Mouse (Mus musculus) forebrain, embryonic 12.5 days (tissue): Measurements from ENCODE around the gene Cyp2a4. TPM values are rescaled to one million over a fixed set of nuclear protein-coding genes. Genes with fewer than 3 reads are reported as not detected.
"Not testable (repeated sequence)": the region's sequence is repeated elsewhere in the genome, so short reads cannot be mapped to it uniquely, and the experiment has no call there.

Source experiments
- ATAC-seq: fragments of 200-750 bp; cut with Nextera tagmentation; 2 replicates; pipeline ENCODE4 v1.8.0; 2017; ENCODE audit warnings: moderate TSS enrichment; ENCODE audit not compliant: low FRiP score
- H3K27ac ChIP-seq: fragments of 300-500 bp; sonication (generic); 2 replicates; pipeline ENCODE4 v1.5.1; 2016; ENCODE audit warnings: mild to moderate bottlenecking
- H3K27me3 ChIP-seq: fragments of 300-500 bp; sonication (generic); 2 replicates; pipeline ENCODE4 v1.6.1; 2016; ENCODE audit warnings: mild to moderate bottlenecking
- H3K36me3 ChIP-seq: fragments of 300-500 bp; sonication (generic); replicated peaks from 2 replicates; pipeline ENCODE4 v1.6.1; 2016; ENCODE audit warnings: mild to moderate bottlenecking
- H3K4me1 ChIP-seq: fragments of 300-500 bp; sonication (generic); 2 replicates; pipeline ENCODE4 v1.6.1; 2016
- H3K4me2 ChIP-seq: fragments of 300-500 bp; sonication (generic); 2 replicates; pipeline ENCODE4 v1.6.1; 2016; ENCODE audit warnings: mild to moderate bottlenecking, moderate library complexity
- H3K4me3 ChIP-seq: fragments of 300-500 bp; sonication (generic); replicated peaks from 2 replicates; pipeline ENCODE4 v1.5.1; 2016; ENCODE audit warnings: mild to moderate bottlenecking
- H3K9ac ChIP-seq: fragments of 300-500 bp; sonication (generic); 2 replicates; pipeline ENCODE4 v1.6.1; 2016; ENCODE audit warnings: mild to moderate bottlenecking
- H3K9me3 ChIP-seq: fragments of 300-500 bp; sonication (generic); 2 replicates; pipeline ENCODE4 v1.6.1; 2016
- WGBS: fragments of 180-500 bp; shearing (Covaris S2); methylation state at CpG from one replicate; pipeline ENCODE4 v1.1.7; 2016; 5-methylcytosine and 5-hydroxymethylcytosine counted together
- polyA plus RNA-seq: library from polyadenylated mRNA; unstranded; fragments of >200 nt; fragmentation: Nextera tagmentation; extraction: Ambion mirVana; gene quantifications from 2 replicates; pipeline ENCODE4 v1.2.1, GENCODE M21; 2016

Gene Cyp2a4
- not detected in 2 replicates for polyA plus RNA-seq

DNA sequence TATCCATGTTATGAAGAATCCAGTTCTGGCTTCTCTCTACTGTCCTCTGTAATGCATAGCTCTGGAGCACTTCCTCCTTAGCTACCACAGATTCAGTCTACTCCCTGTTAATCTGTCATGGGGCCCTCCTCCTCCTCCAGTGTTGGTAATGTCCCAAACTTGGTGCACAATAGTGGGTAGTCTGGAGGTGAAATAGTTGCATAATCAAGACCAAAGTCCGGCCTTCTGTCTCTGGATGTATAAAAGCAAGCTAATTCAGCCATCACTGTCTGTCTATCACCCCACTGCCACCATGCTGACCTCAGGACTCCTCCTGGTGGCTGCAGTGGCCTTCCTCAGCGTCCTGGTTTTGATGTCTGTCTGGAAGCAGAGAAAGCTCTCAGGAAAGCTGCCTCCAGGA lies at the start of gene Cyp2a4:
TSS of gene Cyp2a4 (plus strand) at position 244 of the 400 bp plus-strand sequence.
- peaks cover 14% of the 10 kb centered on the region for H3K9me3 ChIP-seq
- ATAC-seq, H3K27ac ChIP-seq, H3K4me1 ChIP-seq, H3K4me2 ChIP-seq, H3K36me3 ChIP-seq, H3K4me3 ChIP-seq, H3K9ac ChIP-seq, H3K27me3 ChIP-seq: not testable (repeated sequence)
- 62% methylated on average over 2 of the region's 2 CpGs for WGBS

DNA sequence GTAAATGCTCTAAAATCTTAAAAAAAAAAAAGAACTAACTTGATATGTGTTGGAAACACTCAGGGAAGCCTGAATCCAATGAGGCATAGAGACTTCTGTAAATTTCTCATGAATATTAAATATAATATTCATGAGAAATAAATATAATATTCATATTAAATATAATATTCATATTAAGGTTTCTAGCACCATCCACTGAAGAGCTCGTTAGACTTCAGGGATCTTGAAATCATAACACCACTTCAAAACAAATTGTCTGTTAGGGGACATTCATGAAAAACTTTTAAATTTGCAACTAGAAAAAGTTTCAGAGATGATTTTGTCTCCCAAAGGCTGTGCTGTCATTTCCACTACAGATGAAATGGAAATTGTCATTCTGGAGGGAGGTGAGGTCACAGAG lies 46.9 kb upstream of the Cyp2a4 start, which contains the start of gene Vmn1r184:
TSS of gene Vmn1r184 (plus strand) at position 301 of the 400 bp plus-strand sequence.
- 75% methylated on average over 1 of the region's 1 CpGs for WGBS
- ATAC-seq, H3K4me2 ChIP-seq: not testable (repeated sequence)

DNA sequence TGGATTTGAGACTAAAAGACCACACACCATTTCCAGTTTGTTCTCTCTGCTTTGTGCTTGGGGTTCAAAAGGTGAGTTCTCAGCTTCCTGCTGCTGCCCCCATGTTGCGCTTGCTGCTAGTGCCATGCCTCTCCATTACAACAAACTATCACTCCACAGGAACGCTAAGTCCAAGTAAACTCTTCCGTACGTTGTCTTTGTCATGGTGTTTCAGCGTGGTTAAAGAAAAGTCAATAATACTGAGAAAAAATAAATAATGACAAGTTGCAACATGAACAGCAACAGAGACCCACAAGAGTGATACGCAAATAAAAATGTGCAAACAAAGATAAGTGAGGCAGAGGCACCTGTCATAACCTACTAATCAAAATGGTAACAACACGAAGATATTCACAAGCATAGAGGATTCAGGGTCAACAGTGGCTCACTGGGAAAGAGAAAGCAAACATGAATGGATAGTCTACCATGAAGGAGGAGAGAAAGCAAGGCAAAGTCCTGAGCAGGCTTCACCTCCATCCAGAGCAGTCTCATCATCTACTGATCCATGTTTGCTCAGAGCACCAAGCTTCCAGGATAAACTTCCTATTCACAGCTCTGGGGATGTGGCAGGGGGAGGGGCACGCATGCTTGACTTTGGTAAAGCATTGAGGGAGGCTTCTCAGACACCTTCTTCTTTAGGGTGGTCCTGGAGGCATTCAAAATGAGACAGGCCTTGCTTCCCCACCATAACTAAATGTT lies 3.4 kb upstream of the Cyp2a4 start:
- not testable (repeated sequence) for H3K9ac ChIP-seq, H3K36me3 ChIP-seq, H3K27ac ChIP-seq, H3K27me3 ChIP-seq, H3K4me2 ChIP-seq, ATAC-seq, H3K4me3 ChIP-seq, H3K4me1 ChIP-seq
- 82% methylated on average over 8 of the region's 8 CpGs for WGBS
- peaks cover 13% of the 10 kb centered on the region for H3K9me3 ChIP-seq

More for the DNA sequence above, 46.9 kb upstream of the Cyp2a4 start, which contains the start of gene Vmn1r184:
- not testable (repeated sequence) for H3K4me1 ChIP-seq, H3K9ac ChIP-seq, H3K36me3 ChIP-seq, H3K27ac ChIP-seq, H3K27me3 ChIP-seq, H3K9me3 ChIP-seq, H3K4me3 ChIP-seq

DNA sequence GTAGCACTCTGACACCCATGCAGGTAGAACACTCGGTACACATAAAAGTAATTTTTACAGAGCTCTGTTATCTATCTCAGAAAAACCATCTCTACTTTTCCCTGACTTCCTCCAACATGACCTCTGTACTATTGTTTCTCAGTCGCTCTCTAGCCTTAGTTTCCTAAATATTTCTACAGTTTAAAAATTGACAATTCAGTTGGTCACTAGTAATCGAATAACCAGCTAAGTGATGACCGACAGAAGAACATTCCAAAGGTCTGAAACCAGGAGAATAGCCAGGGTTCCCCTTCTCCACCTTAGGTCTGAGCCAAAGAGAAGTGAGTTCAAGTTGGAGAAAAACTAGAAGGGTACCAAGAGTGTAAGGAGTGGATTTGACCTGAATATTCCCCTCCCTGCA lies 4.8 kb downstream of the Cyp2a4 start:
- not testable (repeated sequence) for H3K4me3 ChIP-seq, H3K4me1 ChIP-seq, H3K4me2 ChIP-seq, H3K27ac ChIP-seq, H3K27me3 ChIP-seq, H3K36me3 ChIP-seq, H3K9ac ChIP-seq, ATAC-seq
- peaks cover 11% of the 10 kb centered on the region for H3K9me3 ChIP-seq
- 80% methylated on average over 4 of the region's 4 CpGs for WGBS

- not testable (repeated sequence) for ATAC-seq, H3K4me3 ChIP-seq, H3K27me3 ChIP-seq, H3K27ac ChIP-seq, H3K4me1 ChIP-seq, H3K4me2 ChIP-seq, H3K9ac ChIP-seq, H3K36me3 ChIP-seq
- peaks cover 12% of the 10 kb centered on the region; the same call in 1 of the 2 replicates for H3K9me3 ChIP-seq
- WGBS, result 84% methylated on average over 2 of the region's 2 CpGs
Observed at GRCm38 (mm10) chr7:26315194-26315593, 8.2 kb downstream of the Cyp2a4 start.

DNA sequence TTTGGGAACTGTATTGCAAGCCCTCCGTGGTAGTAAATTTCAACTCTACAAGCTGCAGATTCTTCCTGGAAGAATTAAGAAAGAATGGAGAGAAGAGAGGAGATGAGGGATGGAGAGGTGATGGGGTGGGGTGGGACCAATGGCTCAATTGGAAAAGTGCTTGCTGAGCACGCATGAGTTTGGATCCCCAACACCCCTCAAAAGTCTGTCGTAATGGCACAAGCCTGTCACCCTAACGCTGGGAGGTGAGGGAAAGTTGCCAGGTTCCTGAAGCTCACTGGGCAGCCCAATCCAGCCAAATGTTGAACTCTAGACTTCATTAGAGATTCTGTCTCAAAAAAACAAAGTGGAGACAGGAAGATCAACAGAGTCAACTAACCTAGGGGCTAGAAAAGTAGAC lies 8.8 kb downstream of the Cyp2a4 start:
- H3K4me1 ChIP-seq, H3K4me2 ChIP-seq, H3K27ac ChIP-seq, H3K27me3 ChIP-seq, H3K4me3 ChIP-seq, H3K36me3 ChIP-seq, H3K9ac ChIP-seq, ATAC-seq: not testable (repeated sequence)
- H3K9me3 ChIP-seq, result peaks cover 12% of the 10 kb centered on the region; the same call in 1 of the 2 replicates
- WGBS, result 79% methylated on average over 4 of the region's 4 CpGs

DNA sequence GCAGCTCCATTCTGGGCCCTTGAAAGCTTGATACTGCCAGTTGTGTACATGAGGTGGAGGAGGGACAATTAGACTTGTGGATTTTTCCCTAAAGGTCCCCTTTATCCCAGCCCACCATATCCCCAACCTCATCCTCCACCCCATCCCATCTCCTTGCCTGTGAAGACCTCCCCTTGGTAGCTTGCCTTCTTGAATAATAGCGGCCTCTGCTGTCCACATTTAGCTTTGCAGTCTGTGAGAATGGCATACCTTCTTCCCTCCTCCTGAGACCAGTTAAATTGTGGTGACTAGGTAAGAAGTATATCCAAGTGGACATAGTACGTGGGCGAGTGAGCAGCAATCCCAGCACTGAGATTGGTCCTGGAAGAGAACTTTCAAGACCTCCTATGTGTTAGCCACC lies 13.4 kb downstream of the Cyp2a4 start:
- WGBS, result 73% methylated on average over 3 of the region's 3 CpGs
- not testable (repeated sequence) for ATAC-seq

DNA sequence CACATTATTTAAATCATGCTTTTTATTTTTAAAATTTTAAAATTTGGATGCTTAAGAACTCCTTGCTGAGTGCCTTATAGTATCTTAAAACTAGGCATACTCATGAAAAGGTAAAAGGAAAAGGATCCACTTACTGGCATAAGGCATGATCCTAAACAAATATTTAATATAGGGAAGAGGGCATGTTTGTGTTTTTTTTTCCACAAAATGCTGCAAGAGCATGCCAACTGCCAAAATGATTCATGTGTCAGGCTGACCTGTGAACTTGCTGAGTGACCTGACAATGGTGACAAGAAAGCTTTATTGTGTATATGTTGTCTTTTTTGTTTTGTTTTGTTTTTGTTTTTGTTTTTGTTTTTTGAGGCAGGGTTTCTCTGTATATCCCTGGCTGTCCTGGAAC lies 43.2 kb downstream of the Cyp2a4 start:
- not testable (repeated sequence) for H3K4me3 ChIP-seq, H3K4me1 ChIP-seq, H3K27ac ChIP-seq, ATAC-seq, H3K36me3 ChIP-seq, H3K4me2 ChIP-seq, H3K9ac ChIP-seq, H3K27me3 ChIP-seq
- 0 out of 2 replicates have a peak, but pooled peaks cover 12% of the 10 kb centered on the region for H3K9me3 ChIP-seq

More for the DNA sequence above, 13.4 kb downstream of the Cyp2a4 start:
- not testable (repeated sequence) for H3K27me3 ChIP-seq, H3K4me2 ChIP-seq, H3K27ac ChIP-seq, H3K9ac ChIP-seq, H3K36me3 ChIP-seq, H3K4me3 ChIP-seq, H3K4me1 ChIP-seq
- H3K9me3 ChIP-seq, result peaks cover 12% of the 10 kb centered on the region; the same call in 1 of the 2 replicates

- H3K4me1 ChIP-seq, H3K27ac ChIP-seq, H3K36me3 ChIP-seq, H3K27me3 ChIP-seq, H3K4me2 ChIP-seq, ATAC-seq, H3K9me3 ChIP-seq, H3K4me3 ChIP-seq, H3K9ac ChIP-seq: not testable (repeated sequence)
- WGBS, result 91% methylated on average over 2 of the region's 3 CpGs
Observed at GRCm38 (mm10) chr7:26352258-26352657, 45.3 kb downstream of the Cyp2a4 start.

GRCm38 (mm10) chr7:26356719-26357118 lies 49.8 kb downstream of the Cyp2a4 start:
- not testable (repeated sequence) for H3K9ac ChIP-seq, H3K4me2 ChIP-seq, H3K4me1 ChIP-seq, H3K4me3 ChIP-seq, H3K36me3 ChIP-seq, ATAC-seq, H3K27ac ChIP-seq, H3K27me3 ChIP-seq, H3K9me3 ChIP-seq
- WGBS, result 88% methylated on average over 6 of the region's 6 CpGs

Other genes starting within 250 kb of the Cyp2a4 start
- not detected in 2 replicates for gene Cyp2b13, start 245.7 kb upstream of the Cyp2a4 start, polyA plus RNA-seq
- not detected in 2 replicates for gene Cyp2b9, start 133.8 kb upstream of the Cyp2a4 start, polyA plus RNA-seq
- gene Vmn1r184, start 46.8 kb upstream of the Cyp2a4 start, polyA plus RNA-seq, result not detected in 2 replicates
- gene Nlrp9c, start 96.5 kb downstream of the Cyp2a4 start, polyA plus RNA-seq, result not detected in 2 replicates
- not detected in 2 replicates for gene Nlrp4a, start 127.9 kb downstream of the Cyp2a4 start, polyA plus RNA-seq
- gene Nlrp9a, start 227.9 kb downstream of the Cyp2a4 start, polyA plus RNA-seq, result not detected in 2 replicates